Mouse (Mus musculus) midbrain, embryonic 14.5 days (tissue): ENCODE results near the gene Atrip. TPM values are rescaled to one million over a fixed set of nuclear protein-coding genes. Genes with fewer than 3 reads are reported as not detected.

ENCODE experiments used
- ATAC-seq: fragments of 200-750 bp; cut with Nextera tagmentation; 2 replicates; pipeline ENCODE4 v1.8.0; 2017; ENCODE audit warnings: moderate number of reproducible peaks, moderate library complexity; ENCODE audit not compliant: low FRiP score, low TSS enrichment
- DNase-seq: peaks from one replicate; pipeline ENCODE4 v3.0.0-alpha.2; 2015
- H3K27ac ChIP-seq: fragments of 300-500 bp; sonication (generic); replicated peaks from 2 replicates; pipeline ENCODE4 v1.5.1; 2014; ENCODE audit warnings: mild to moderate bottlenecking, low read depth, low read length, moderate library complexity
- H3K27me3 ChIP-seq: fragments of 300-500 bp; sonication (generic); 2 replicates; pipeline ENCODE4 v1.6.1; 2014; ENCODE audit warnings: low read length, control low read depth, mixed read lengths; ENCODE audit not compliant: control insufficient read depth, insufficient read depth
- H3K36me3 ChIP-seq: fragments of 300-500 bp; sonication (generic); 2 replicates; pipeline ENCODE4 v1.6.1; 2014; ENCODE audit warnings: low read length, control low read depth; ENCODE audit not compliant: control insufficient read depth, insufficient read depth
- H3K4me1 ChIP-seq: fragments of 300-500 bp; sonication (generic); 2 replicates; pipeline ENCODE4 v1.6.1; 2014; ENCODE audit warnings: mild to moderate bottlenecking, antibody characterized with exemption, low read length, control low read depth; ENCODE audit not compliant: control insufficient read depth, insufficient read depth
- H3K4me2 ChIP-seq: fragments of 300-500 bp; sonication (generic); 2 replicates; pipeline ENCODE4 v1.6.1; 2014; ENCODE audit warnings: mild to moderate bottlenecking, low read length, moderate library complexity
- H3K4me3 ChIP-seq: fragments of 300-500 bp; sonication (generic); replicated peaks from 2 replicates; pipeline ENCODE4 v1.5.1; 2014; ENCODE audit warnings: low read depth, low read length
- H3K9ac ChIP-seq: fragments of 300-500 bp; sonication (generic); replicated peaks from 2 replicates; pipeline ENCODE4 v1.6.1; 2014; ENCODE audit warnings: mild to moderate bottlenecking, low read length, moderate library complexity
- H3K9me3 ChIP-seq: fragments of 300-500 bp; sonication (generic); 2 replicates; pipeline ENCODE4 v1.6.1; 2016; ENCODE audit warnings: low read length, control low read depth, mixed read lengths; ENCODE audit not compliant: control insufficient read depth
- WGBS: fragments of 180-500 bp; shearing (Covaris S2); extraction: QIAGEN DNeasy Blood & Tissue Kit; methylation state at CpG from one replicate; pipeline ENCODE4 v1.1.7; 2014; 5-methylcytosine and 5-hydroxymethylcytosine counted together
- polyA plus RNA-seq: library from polyadenylated mRNA; unstranded; fragments of >200 nt; fragmentation: Nextera tagmentation; extraction: Ambion mirVana; gene quantifications from 2 replicates; pipeline ENCODE4 v1.2.1, GENCODE M21; 2014

Atrip gene
- polyA plus RNA-seq, 1 experiment from 2014 or later: 26.5 TPM

DNA sequence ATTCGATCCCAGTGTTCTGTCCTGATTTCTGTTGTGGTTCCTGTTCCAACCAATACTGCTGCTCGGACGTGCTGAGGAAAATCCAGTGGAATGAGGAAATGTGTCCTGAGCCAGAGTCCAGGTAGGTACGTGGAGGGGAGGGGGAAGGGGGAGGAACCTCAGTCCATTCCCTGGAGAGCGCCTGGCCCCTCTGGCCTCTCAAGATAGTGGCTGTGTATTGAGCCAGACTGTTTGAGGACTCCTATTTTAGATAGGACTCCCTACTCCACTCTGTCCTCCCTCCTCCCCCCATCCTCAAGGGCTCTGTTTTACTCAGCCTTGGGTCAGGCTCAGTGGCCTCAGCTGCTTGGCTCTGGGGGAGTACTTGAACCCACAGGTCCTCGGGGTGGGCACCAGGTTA is 33.0 kb downstream of the Atrip start:
- no peak overlapping the region for H3K9ac ChIP-seq
- H3K4me1 ChIP-seq: no peaks in the 10 kb centered on the region; the same call in 1 of the 2 replicates
- H3K27ac ChIP-seq: no peak overlapping the region
- DNase-seq (no peak), ATAC-seq (no peak)
- WGBS: 73% methylated on average over 6 of the region's 6 CpGs
- no peaks in the 10 kb centered on the region for H3K27me3 ChIP-seq
- no peaks in the 10 kb centered on the region for H3K9me3 ChIP-seq
- no peak overlapping the region for H3K4me3 ChIP-seq
- no peak overlapping the region for H3K4me2 ChIP-seq
- no peaks in the 10 kb centered on the region for H3K36me3 ChIP-seq

DNA sequence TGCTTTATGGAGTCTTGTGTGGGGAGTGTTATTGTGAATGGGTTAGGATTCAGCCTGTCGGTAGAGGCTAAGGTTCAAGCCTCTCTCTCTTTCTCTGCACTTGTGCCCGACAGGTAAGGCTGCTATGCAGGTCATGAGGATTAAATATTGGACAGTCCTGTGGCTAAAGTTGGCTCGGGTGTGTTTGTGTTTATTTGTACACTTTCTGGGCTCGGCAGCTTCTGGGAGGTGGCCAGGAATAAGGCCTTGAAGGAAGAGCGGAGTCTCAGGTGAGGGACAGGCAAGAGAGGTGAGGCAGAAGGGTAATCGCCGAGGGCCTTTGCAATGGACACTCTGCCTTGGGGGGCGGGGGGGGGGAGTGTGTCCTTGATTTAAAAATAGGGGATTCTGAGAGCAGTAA is 33.7 kb downstream of the Atrip start:
- H3K4me2 ChIP-seq: no peak overlapping the region
- H3K36me3 ChIP-seq: no peaks in the 10 kb centered on the region
- no peak overlapping the region for H3K4me3 ChIP-seq
- no peaks in the 10 kb centered on the region for H3K27me3 ChIP-seq
- ATAC-seq: no peak
- no peak for DNase-seq
- H3K4me1 ChIP-seq: no peaks in the 10 kb centered on the region; the same call in 1 of the 2 replicates
- H3K9me3 ChIP-seq: no peaks in the 10 kb centered on the region
- no peak overlapping the region for H3K9ac ChIP-seq
- no peak overlapping the region for H3K27ac ChIP-seq
- whole genome bisulfite sequencing: 85% methylated on average over 8 of the region's 8 CpGs

DNA sequence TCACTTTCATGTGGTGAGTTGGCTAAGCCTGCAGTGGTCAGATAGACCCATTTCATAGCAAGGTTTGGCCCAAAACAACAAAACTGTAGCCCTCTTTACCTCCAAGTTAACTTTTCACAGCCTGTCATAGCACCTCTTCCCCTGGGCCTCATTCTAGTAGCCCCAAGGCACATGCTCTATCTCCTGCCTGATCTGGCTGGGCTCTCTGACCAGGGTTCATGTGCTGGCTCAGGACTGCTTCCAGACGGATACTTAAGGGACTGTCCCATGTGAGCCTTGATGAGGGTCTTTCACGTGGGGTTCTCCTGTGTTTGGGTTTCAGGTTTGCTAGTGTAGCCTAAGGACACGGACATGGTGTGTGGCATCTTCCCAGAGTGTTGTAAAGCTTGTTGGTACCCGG is 34.2 kb downstream of the Atrip start:
- no peaks in the 10 kb centered on the region; the same call in 1 of the 2 replicates for H3K4me1 ChIP-seq
- ATAC-seq (no peak), DNase-seq (no peak)
- H3K27ac ChIP-seq: no peak overlapping the region
- H3K9me3 ChIP-seq: no peaks in the 10 kb centered on the region
- H3K9ac ChIP-seq: no peak overlapping the region
- WGBS: 84% methylated on average over 4 of the region's 4 CpGs
- H3K36me3 ChIP-seq: no peaks in the 10 kb centered on the region
- no peak overlapping the region for H3K4me3 ChIP-seq
- no peaks in the 10 kb centered on the region for H3K27me3 ChIP-seq
- H3K4me2 ChIP-seq: no peak overlapping the region; the same call in 1 of the 2 replicates

DNA sequence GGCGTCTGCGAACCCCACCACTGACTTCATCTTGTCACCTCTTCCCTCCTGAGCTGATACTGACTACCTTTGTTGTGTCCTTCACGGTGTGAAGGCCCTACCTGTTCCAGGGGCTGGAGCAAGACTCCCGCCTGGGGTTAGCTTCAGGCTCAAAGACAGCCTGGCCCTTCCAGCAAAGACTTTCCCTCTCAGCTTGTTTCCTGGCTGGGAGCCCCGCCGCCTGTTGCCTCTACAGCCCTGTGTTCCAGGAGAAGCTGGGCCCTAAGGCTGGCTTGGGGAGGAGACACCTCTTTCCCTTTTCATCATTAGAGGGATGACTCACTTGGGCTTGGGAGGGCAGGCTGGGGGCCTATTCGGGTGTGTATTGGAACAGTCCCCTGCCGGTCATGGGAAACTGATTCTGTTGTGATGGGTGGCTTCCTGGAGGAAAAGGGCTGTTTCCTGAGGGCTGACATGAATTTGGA is 35.0 kb downstream of the Atrip start:
- peak; percentile 9 for DNase-seq
- H3K9ac ChIP-seq: peak overlapping the region; percentile 56
- peak overlapping the region; percentile 87 for H3K4me2 ChIP-seq
- no peaks in the 10 kb centered on the region for H3K9me3 ChIP-seq
- ATAC-seq: no peak
- WGBS: 19% methylated on average over 8 of the region's 8 CpGs
- peak overlapping the region; percentile 51 for H3K4me3 ChIP-seq
- no peaks in the 10 kb centered on the region for H3K27me3 ChIP-seq
- H3K36me3 ChIP-seq: no peaks in the 10 kb centered on the region
- H3K4me1 ChIP-seq: no peaks in the 10 kb centered on the region; the same call in 1 of the 2 replicates
- H3K27ac ChIP-seq: no peak overlapping the region

DNA sequence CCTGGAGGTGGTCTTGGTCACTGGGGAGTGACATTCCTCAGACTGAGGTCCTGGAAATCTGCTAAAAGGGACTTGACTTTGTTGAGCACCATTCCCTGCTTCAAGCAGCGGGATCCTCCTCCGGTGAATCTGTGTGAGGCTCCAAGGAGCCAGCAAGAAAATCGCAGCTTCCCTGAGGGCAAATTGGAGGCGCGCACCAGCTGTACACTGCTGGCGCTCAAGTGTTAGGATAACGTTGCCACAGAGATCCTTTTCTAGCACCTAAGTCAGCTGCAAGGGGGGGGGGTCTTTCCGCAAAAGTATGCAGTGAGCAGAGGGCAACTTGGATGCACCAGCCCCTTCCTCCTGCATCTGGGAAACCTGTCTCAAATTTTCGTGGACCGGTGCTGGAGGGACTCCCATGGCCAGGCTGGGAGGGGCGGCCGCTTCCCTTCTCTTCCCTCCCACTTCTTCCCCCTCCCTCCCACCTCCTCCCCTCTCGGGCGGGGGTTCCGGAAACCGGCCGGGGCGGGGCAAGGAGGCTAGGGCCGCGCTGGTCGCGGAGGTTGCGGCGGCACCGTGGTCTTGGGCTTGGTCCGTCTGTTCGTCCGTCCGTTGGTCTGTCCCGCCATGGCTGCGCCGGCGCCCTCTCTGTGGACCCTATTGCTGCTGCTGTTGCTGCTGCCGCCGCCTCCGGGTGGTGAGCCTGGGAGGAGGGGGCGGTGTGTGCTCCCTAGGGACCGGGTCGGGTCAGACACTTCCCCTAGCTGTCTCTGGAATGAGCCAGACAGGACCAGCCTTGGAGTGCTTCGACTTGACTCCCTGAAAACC is 35.6 kb downstream of the Atrip start, which contains the start of gene Shisa5:
Gene Shisa5 (plus strand): TSS at position 480 of the 810 bp plus-strand sequence.
- DNase-seq (peak; percentile 71), ATAC-seq (peak; percentile 53; the same call in 1 of the 2 replicates)
- Histone ChIP-seq H3K27me3 (no peaks in the 10 kb centered on the region), H3K36me3 (no peaks in the 10 kb centered on the region), H3K4me1 (no peaks in the 10 kb centered on the region; the same call in 1 of the 2 replicates), H3K9me3 (no peaks in the 10 kb centered on the region), H3K4me2 (peak within 1 kb of the TSS; percentile 87), H3K9ac (peak within 1 kb of the TSS; percentile 56), H3K4me3 (peak within 1 kb of the TSS; percentile 51), H3K27ac (no peak within 1 kb of the TSS)
- WGBS: under 1% methylated on average over 40 of the region's 40 CpGs

DNA sequence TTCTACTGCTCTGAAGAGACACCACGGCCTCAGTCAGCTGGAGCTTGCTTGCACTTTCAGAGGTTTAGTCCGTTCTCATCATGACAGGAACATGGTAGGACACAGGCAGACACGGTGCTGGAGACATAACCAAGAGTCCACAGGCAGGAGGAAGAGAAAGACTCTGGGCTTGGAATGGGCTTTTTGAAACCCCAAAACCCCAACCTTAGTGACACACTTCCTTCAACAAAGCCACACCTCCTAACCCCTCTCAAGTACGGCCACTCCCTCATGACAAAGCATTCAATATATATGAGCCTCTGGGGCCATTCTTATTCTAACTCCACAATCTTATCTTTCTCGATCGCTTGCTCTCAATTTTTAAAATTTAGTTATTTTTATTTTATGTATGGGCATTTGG is 41.5 kb downstream of the Atrip start:
- Histone ChIP-seq H3K4me3 (no peak overlapping the region), H3K36me3 (peaks cover 6% of the 10 kb centered on the region; the same call in 1 of the 2 replicates), H3K27ac (no peak overlapping the region), H3K27me3 (no peaks in the 10 kb centered on the region), H3K4me1 (no peaks in the 10 kb centered on the region), H3K9me3 (no peaks in the 10 kb centered on the region), H3K4me2 (no peak overlapping the region), H3K9ac (no peak overlapping the region)
- ATAC-seq (no peak), DNase-seq (no peak)
- WGBS: 82% methylated on average over 6 of the region's 6 CpGs

DNA sequence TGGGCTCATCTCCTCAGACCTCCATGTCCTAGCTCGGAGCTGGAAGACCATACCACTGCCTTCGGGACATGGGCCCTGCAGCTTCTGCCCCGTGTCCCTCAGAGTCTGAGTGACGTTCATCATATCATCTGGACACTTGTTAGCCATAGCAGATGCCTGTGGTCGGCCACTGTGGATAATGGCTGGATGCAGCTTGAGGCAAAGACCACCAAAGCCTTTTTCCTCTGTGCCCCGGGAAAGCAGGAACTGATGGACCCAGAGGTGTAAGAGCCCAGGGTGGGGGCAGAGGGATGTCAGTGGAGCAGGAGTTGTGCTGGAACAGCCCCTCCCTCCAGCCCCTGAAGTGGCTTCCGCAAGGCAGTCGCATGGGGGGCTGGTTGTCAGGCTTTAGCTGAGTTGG is 42.2 kb downstream of the Atrip start:
- no peak for DNase-seq
- H3K27me3 ChIP-seq: no peaks in the 10 kb centered on the region
- no peak overlapping the region for H3K27ac ChIP-seq
- peaks cover 14% of the 10 kb centered on the region for H3K36me3 ChIP-seq
- WGBS: 85% methylated on average over 8 of the region's 8 CpGs
- H3K4me2 ChIP-seq: no peak overlapping the region
- no peak overlapping the region for H3K4me3 ChIP-seq
- no peaks in the 10 kb centered on the region for H3K4me1 ChIP-seq
- no peak for ATAC-seq
- H3K9me3 ChIP-seq: no peaks in the 10 kb centered on the region
- H3K9ac ChIP-seq: no peak overlapping the region

DNA sequence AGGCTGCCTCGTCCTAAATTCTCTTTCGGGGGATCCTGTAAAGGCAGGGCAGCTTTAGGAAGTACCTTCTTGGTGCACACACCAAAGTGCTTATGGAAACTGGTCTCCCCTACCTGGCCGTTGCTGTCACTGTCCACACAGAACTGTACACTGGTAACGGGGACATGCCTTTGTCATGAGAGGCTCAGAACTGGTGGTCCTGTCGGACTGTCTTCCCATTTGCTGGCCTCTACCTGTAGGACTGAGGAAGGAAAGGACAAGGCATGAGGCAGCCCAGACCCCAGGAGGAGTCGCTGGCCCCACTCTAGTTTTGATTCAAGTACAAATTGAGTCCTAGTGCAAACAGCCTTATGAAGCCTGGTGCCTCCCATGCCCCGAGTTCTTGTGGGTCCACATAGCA is 42.9 kb downstream of the Atrip start:
- H3K9ac ChIP-seq: no peak overlapping the region
- H3K4me3 ChIP-seq: no peak overlapping the region
- H3K4me2 ChIP-seq: no peak overlapping the region
- no peaks in the 10 kb centered on the region for H3K27me3 ChIP-seq
- H3K27ac ChIP-seq: no peak overlapping the region
- DNase-seq (no peak), ATAC-seq (no peak)
- peaks cover 19% of the 10 kb centered on the region for H3K36me3 ChIP-seq
- 89% methylated on average over 7 of the region's 7 CpGs for WGBS
- H3K9me3 ChIP-seq: no peaks in the 10 kb centered on the region
- no peaks in the 10 kb centered on the region for H3K4me1 ChIP-seq

DNA sequence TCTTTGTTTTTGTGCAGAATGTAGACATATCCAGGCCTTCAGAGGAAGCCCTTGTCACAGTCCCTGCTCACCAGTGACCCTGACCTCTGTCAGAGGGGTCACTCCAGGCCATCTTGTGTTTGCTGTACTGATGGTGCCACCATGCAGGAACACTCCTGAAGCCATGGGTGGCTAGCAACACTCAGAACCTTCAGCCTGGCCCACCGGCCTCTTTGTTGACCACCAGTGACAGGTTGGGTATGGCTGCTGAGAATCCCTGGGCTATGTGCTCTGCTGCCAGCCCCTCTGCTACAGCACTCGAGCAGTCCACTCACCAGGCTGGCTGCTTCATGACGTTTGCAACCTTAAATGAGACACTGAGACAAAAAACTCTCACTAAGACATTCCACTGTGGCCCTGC is 43.6 kb downstream of the Atrip start:
- Histone ChIP-seq H3K36me3 (peaks cover 26% of the 10 kb centered on the region), H3K9me3 (no peaks in the 10 kb centered on the region), H3K9ac (no peak overlapping the region), H3K4me2 (no peak overlapping the region), H3K27ac (no peak overlapping the region), H3K4me3 (no peak overlapping the region), H3K4me1 (no peaks in the 10 kb centered on the region), H3K27me3 (no peaks in the 10 kb centered on the region)
- no peak for ATAC-seq
- no peak for DNase-seq
- WGBS: 74% methylated on average over 3 of the region's 3 CpGs
